Mouse (Mus musculus) heart, embryonic 12.5 days (tissue): ENCODE data around the gene Zscan12. TPM values are rescaled to one million over a fixed set of nuclear protein-coding genes. Genes with fewer than 3 reads are reported as not detected.
A peak's percentile ranks its signal among the peaks of the same experiment; 100 is the strongest.

Source experiments
- ATAC-seq: fragments of 200-750 bp; cut with Nextera tagmentation; 2 replicates; pipeline ENCODE4 v1.8.0; 2017; ENCODE audit warnings: moderate TSS enrichment, moderate library complexity; ENCODE audit not compliant: insufficient number of reproducible peaks, low FRiP score
- H3K27ac ChIP-seq: fragments of 300-500 bp; sonication (generic); 2 replicates; pipeline ENCODE4 v1.5.1; 2016; ENCODE audit warnings: mild to moderate bottlenecking, moderate library complexity; ENCODE audit not compliant: poor library complexity, severe bottlenecking
- H3K27me3 ChIP-seq: fragments of 300-500 bp; sonication (generic); replicated peaks from 2 replicates; pipeline ENCODE4 v1.6.1; 2016; ENCODE audit warnings: mild to moderate bottlenecking, moderate library complexity
- H3K36me3 ChIP-seq: fragments of 300-500 bp; sonication (generic); 2 replicates; pipeline ENCODE4 v1.6.1; 2016; ENCODE audit warnings: mild to moderate bottlenecking, moderate library complexity
- H3K4me1 ChIP-seq: fragments of 300-500 bp; sonication (generic); replicated peaks from 2 replicates; pipeline ENCODE4 v1.6.1; 2016; ENCODE audit warnings: mild to moderate bottlenecking
- H3K4me2 ChIP-seq: fragments of 300-500 bp; sonication (generic); 2 replicates; pipeline ENCODE4 v1.6.1; 2016; ENCODE audit warnings: mild to moderate bottlenecking, moderate library complexity
- H3K4me3 ChIP-seq: fragments of 300-500 bp; sonication (generic); 2 replicates; pipeline ENCODE4 v1.5.1; 2016; ENCODE audit warnings: mild to moderate bottlenecking
- H3K9ac ChIP-seq: fragments of 300-500 bp; sonication (generic); 2 replicates; pipeline ENCODE4 v1.6.1; 2016; ENCODE audit warnings: mild to moderate bottlenecking, moderate library complexity
- H3K9me3 ChIP-seq: fragments of 300-500 bp; sonication (generic); replicated peaks from 2 replicates; pipeline ENCODE4 v1.6.1; 2016; ENCODE audit warnings: mild to moderate bottlenecking, moderate library complexity
- WGBS: fragments of 180-500 bp; shearing (Covaris S2); methylation state at CpG from one replicate; pipeline ENCODE4 v1.1.7; 2016; 5-methylcytosine and 5-hydroxymethylcytosine counted together
- polyA plus RNA-seq: library from polyadenylated mRNA; unstranded; fragments of >200 nt; fragmentation: Nextera tagmentation; extraction: Ambion mirVana; gene quantifications from 2 replicates; pipeline ENCODE4 v1.2.1, GENCODE M21; 2016

Zscan12 gene
- polyA plus RNA-seq, 1 experiment from 2014 or later, result 9.9 TPM

- 7% methylated on average over 12 of the region's 12 CpGs for WGBS
- no peaks in the 10 kb centered on the region for H3K9me3 ChIP-seq
- peak overlapping the region; percentile 70 for H3K4me3 ChIP-seq
- H3K9ac ChIP-seq, result peak overlapping the region; percentile 81
- peaks cover 19% of the 10 kb centered on the region for H3K36me3 ChIP-seq
- H3K4me2 ChIP-seq, result peak overlapping the region; percentile 74
- H3K27me3 ChIP-seq, result no peaks in the 10 kb centered on the region
- H3K4me1 ChIP-seq, result peaks cover 14% of the 10 kb centered on the region
- H3K27ac ChIP-seq, result peak overlapping the region; percentile 93
- peak; percentile 30 for ATAC-seq
These were observed 39.1 kb downstream of the Zscan12 start for GRCm38 (mm10) chr13:21401636-21402286.

GRCm38 (mm10) chr13:21402287-21402846 lies 39.7 kb downstream of the Zscan12 start, which contains the start of gene Zkscan3:
Gene Zkscan3, minus strand, starts transcription at chr13:21402755.
- H3K4me3 ChIP-seq, result peak within 1 kb of the TSS; percentile 70
- no peaks in the 10 kb centered on the region for H3K27me3 ChIP-seq
- peaks cover 16% of the 10 kb centered on the region for H3K36me3 ChIP-seq
- H3K27ac ChIP-seq, result peak within 1 kb of the TSS; percentile 93
- H3K9ac ChIP-seq, result peak within 1 kb of the TSS; percentile 81
- peak; percentile 93 for ATAC-seq
- H3K4me1 ChIP-seq, result peaks cover 14% of the 10 kb centered on the region
- no peaks in the 10 kb centered on the region for H3K9me3 ChIP-seq
- 0% methylated on average over 35 of the region's 35 CpGs for WGBS
- peak within 1 kb of the TSS; percentile 74 for H3K4me2 ChIP-seq

- Histone ChIP-seq H3K27ac (no peak overlapping the region), H3K4me2 (peak overlapping the region; percentile 74), H3K9me3 (no peaks in the 10 kb centered on the region), H3K9ac (peak overlapping the region; percentile 81; the same call in 1 of the 2 replicates), H3K4me1 (peaks cover 14% of the 10 kb centered on the region), H3K36me3 (peaks cover 16% of the 10 kb centered on the region), H3K4me3 (peak overlapping the region; percentile 70), H3K27me3 (no peaks in the 10 kb centered on the region)
- ATAC-seq, result no peak
- 0% methylated on average over 2 of the region's 2 CpGs for WGBS
These were observed 40.2 kb downstream of the Zscan12 start for GRCm38 (mm10) chr13:21402848-21403247.

- Histone ChIP-seq H3K9ac (no peak overlapping the region), H3K4me1 (no peaks in the 10 kb centered on the region; the same call in 1 of the 2 replicates), H3K4me3 (no peak overlapping the region), H3K36me3 (no peaks in the 10 kb centered on the region), H3K27ac (peak overlapping the region; percentile 85), H3K4me2 (peak overlapping the region; percentile 74; the same call in 1 of the 2 replicates), H3K27me3 (no peaks in the 10 kb centered on the region), H3K9me3 (no peaks in the 10 kb centered on the region)
- WGBS, result 73% methylated on average over 11 of the region's 11 CpGs
- no peak for ATAC-seq
These were observed 44.7 kb downstream of the Zscan12 start for GRCm38 (mm10) chr13:21407341-21407740.

- no peaks in the 10 kb centered on the region for H3K36me3 ChIP-seq
- peak overlapping the region; percentile 85 for H3K27ac ChIP-seq
- peak overlapping the region; percentile 74 for H3K4me2 ChIP-seq
- peak; percentile 92 for ATAC-seq
- no peaks in the 10 kb centered on the region; the same call in 1 of the 2 replicates for H3K4me1 ChIP-seq
- H3K27me3 ChIP-seq, result no peaks in the 10 kb centered on the region
- H3K9me3 ChIP-seq, result no peaks in the 10 kb centered on the region
- peak overlapping the region; percentile 70 for H3K9ac ChIP-seq
- 3% methylated on average over 27 of the region's 27 CpGs for WGBS
- H3K4me3 ChIP-seq, result peak overlapping the region; percentile 54
These were observed 45.6 kb downstream of the Zscan12 start for GRCm38 (mm10) chr13:21407969-21408804.

- no peak for ATAC-seq
- 50% methylated on average over 11 of the region's 11 CpGs for WGBS
- H3K9me3 ChIP-seq, result no peaks in the 10 kb centered on the region
These were observed 46.3 kb downstream of the Zscan12 start for GRCm38 (mm10) chr13:21408805-21409459.

GRCm38 (mm10) chr13:21414231-21415212 lies 51.9 kb downstream of the Zscan12 start:
- Histone ChIP-seq H3K9ac (no peak overlapping the region), H3K4me2 (peak overlapping the region; percentile 36), H3K36me3 (no peaks in the 10 kb centered on the region), H3K9me3 (no peaks in the 10 kb centered on the region), H3K4me1 (peaks cover 25% of the 10 kb centered on the region), H3K27ac (peak overlapping the region; percentile 60), H3K27me3 (no peaks in the 10 kb centered on the region), H3K4me3 (no peak overlapping the region)
- 40% methylated on average over 15 of the region's 15 CpGs for WGBS
- peak; percentile 42; the same call in 1 of the 2 replicates for ATAC-seq

More at GRCm38 (mm10) chr13:21408805-21409459, 46.3 kb downstream of the Zscan12 start:
- Histone ChIP-seq H3K36me3 (no peaks in the 10 kb centered on the region), H3K4me3 (peak overlapping the region; percentile 54), H3K4me2 (peak overlapping the region; percentile 74), H3K27ac (peak overlapping the region; percentile 85; the same call in 1 of the 2 replicates), H3K4me1 (no peaks in the 10 kb centered on the region; the same call in 1 of the 2 replicates), H3K27me3 (no peaks in the 10 kb centered on the region), H3K9ac (peak overlapping the region; percentile 70)

GRCm38 (mm10) chr13:21415266-21415665 lies 52.6 kb downstream of the Zscan12 start:
- no peak overlapping the region for H3K9ac ChIP-seq
- H3K36me3 ChIP-seq, result no peaks in the 10 kb centered on the region
- 54% methylated on average over 4 of the region's 4 CpGs for WGBS
- no peak overlapping the region for H3K4me3 ChIP-seq
- H3K27ac ChIP-seq, result peak overlapping the region; percentile 60
- H3K4me2 ChIP-seq, result 0 out of 2 replicates have a peak overlapping the region, but pooled peaks have one; percentile 36
- no peak for ATAC-seq
- no peaks in the 10 kb centered on the region for H3K9me3 ChIP-seq
- peaks cover 25% of the 10 kb centered on the region for H3K4me1 ChIP-seq
- H3K27me3 ChIP-seq, result no peaks in the 10 kb centered on the region

- H3K9me3 ChIP-seq, result no peaks in the 10 kb centered on the region
- no peak overlapping the region for H3K27ac ChIP-seq
- H3K36me3 ChIP-seq, result no peaks in the 10 kb centered on the region
- no peaks in the 10 kb centered on the region for H3K27me3 ChIP-seq
- no peak overlapping the region for H3K9ac ChIP-seq
- no peak for ATAC-seq
- H3K4me3 ChIP-seq, result no peak overlapping the region
- H3K4me1 ChIP-seq, result peaks cover 25% of the 10 kb centered on the region
- WGBS, result 87% methylated on average over 2 of the region's 2 CpGs
- no peak overlapping the region for H3K4me2 ChIP-seq
These were observed 53.1 kb downstream of the Zscan12 start for GRCm38 (mm10) chr13:21415750-21416149.
